Mouse (Mus musculus): ENCODE data around the gene Trim62. TPM values are rescaled to one million over a fixed set of nuclear protein-coding genes. Genes with fewer than 3 reads are reported as not detected.
A peak's percentile ranks its signal among the peaks of the same experiment; 100 is the strongest.

The Trim62 gene
- polyA plus RNA-seq, 1 experiment from 2014 or later, result 23.8 TPM

- H3K27ac ChIP-seq (ENCODE audit: low read depth, low read length), result peak overlapping the region; percentile 3; the same call in 1 of the 2 replicates
- no peak overlapping the region for H3K4me3 ChIP-seq (ENCODE audit: low read length)
- H3K4me1 ChIP-seq (ENCODE audit: control insufficient read depth, insufficient read depth, low read depth, low read length), result peaks cover 26% of the 10 kb centered on the region
- no peak overlapping the region for H3K4me2 ChIP-seq (ENCODE audit: low read length)
- no peaks in the 10 kb centered on the region for H3K9me3 ChIP-seq (ENCODE audit: control insufficient read depth, low read length)
- ATAC-seq, result no peak
- H3K27me3 ChIP-seq (replicated peaks; ENCODE audit: control insufficient read depth, insufficient read depth, low read length), result no peaks in the 10 kb centered on the region
- H3K36me3 ChIP-seq (ENCODE audit: control insufficient read depth, insufficient read depth, low read length), result no peaks in the 10 kb centered on the region
- WGBS, result 83% methylated on average over 11 of the region's 11 CpGs
- H3K9ac ChIP-seq (ENCODE audit: low read depth, low read length), result no peak overlapping the region
Observed at GRCm38 (mm10) chr4:128958156-128958555, 74.8 kb downstream of the Trim62 start.

- H3K27ac ChIP-seq (ENCODE audit: low read depth, low read length), result no peak overlapping the region
- no peak for ATAC-seq
- H3K9me3 ChIP-seq (ENCODE audit: control insufficient read depth, low read length), result no peaks in the 10 kb centered on the region
- no peak overlapping the region for H3K9ac ChIP-seq (ENCODE audit: low read depth, low read length)
- WGBS, result 45% methylated on average over 8 of the region's 8 CpGs
- no peak overlapping the region for H3K4me3 ChIP-seq (ENCODE audit: low read length)
- H3K4me1 ChIP-seq (ENCODE audit: control insufficient read depth, insufficient read depth, low read depth, low read length), result peaks cover 27% of the 10 kb centered on the region
- H3K27me3 ChIP-seq (replicated peaks; ENCODE audit: control insufficient read depth, insufficient read depth, low read length), result no peaks in the 10 kb centered on the region
- H3K4me2 ChIP-seq (ENCODE audit: low read length), result no peak overlapping the region
- H3K36me3 ChIP-seq (ENCODE audit: control insufficient read depth, insufficient read depth, low read length), result no peaks in the 10 kb centered on the region
Observed at GRCm38 (mm10) chr4:128958849-128959248, 75.5 kb downstream of the Trim62 start.

GRCm38 (mm10) chr4:128959676-128960075 is 76.3 kb downstream of the Trim62 start:
- Histone ChIP-seq H3K4me2 (ENCODE audit: low read length) (no peak overlapping the region), H3K4me3 (ENCODE audit: low read length) (no peak overlapping the region), H3K4me1 (ENCODE audit: control insufficient read depth, insufficient read depth, low read depth, low read length) (peaks cover 27% of the 10 kb centered on the region), H3K9me3 (ENCODE audit: control insufficient read depth, low read length) (no peaks in the 10 kb centered on the region), H3K9ac (ENCODE audit: low read depth, low read length) (0 out of 2 replicates have a peak overlapping the region, but pooled peaks have one; percentile 8), H3K27me3 (replicated peaks; ENCODE audit: control insufficient read depth, insufficient read depth, low read length) (no peaks in the 10 kb centered on the region), H3K36me3 (ENCODE audit: control insufficient read depth, insufficient read depth, low read length) (no peaks in the 10 kb centered on the region), H3K27ac (ENCODE audit: low read depth, low read length) (no peak overlapping the region)
- 84% methylated on average over 17 of the region's 17 CpGs for WGBS
- no peak for ATAC-seq

Other genes starting within 250 kb of the Trim62 start
- 19.9 and 23.5 TPM in 2 replicates for gene Phc2, start 228.9 kb upstream of the Trim62 start, polyA plus RNA-seq (2015; fragmentation: Nextera tagmentation; extraction: Ambion mirVana)
- 0.23 and 0.36 TPM in 2 replicates for gene A3galt2, start 128.2 kb upstream of the Trim62 start, polyA plus RNA-seq (2015; fragmentation: Nextera tagmentation; extraction: Ambion mirVana)
- 29.8 and 33.2 TPM in 2 replicates for gene Zfp362, start 77.5 kb upstream of the Trim62 start, polyA plus RNA-seq (2015; fragmentation: Nextera tagmentation; extraction: Ambion mirVana)
- 23.0 and 23.3 TPM in 2 replicates for gene Azin2, start 78.9 kb downstream of the Trim62 start, polyA plus RNA-seq (2015; fragmentation: Nextera tagmentation; extraction: Ambion mirVana)
- gene Ak2, start 108.4 kb downstream of the Trim62 start, polyA plus RNA-seq (2015; fragmentation: Nextera tagmentation; extraction: Ambion mirVana), result 86.5 and 88.6 TPM in 2 replicates
- 30.8 and 31.6 TPM in 2 replicates for gene Rnf19b, start 174.7 kb downstream of the Trim62 start, polyA plus RNA-seq (2015; fragmentation: Nextera tagmentation; extraction: Ambion mirVana)
- gene Tmem54, start 222.0 kb downstream of the Trim62 start, polyA plus RNA-seq (2015; fragmentation: Nextera tagmentation; extraction: Ambion mirVana), result 0.16 and 0.20 TPM in 2 replicates
- gene Hpca, start 238.5 kb downstream of the Trim62 start, polyA plus RNA-seq (2015; fragmentation: Nextera tagmentation; extraction: Ambion mirVana), result 168 and 199 TPM in 2 replicates

All from hindbrain, embryonic 16.5 days (tissue).